Mouse (Mus musculus) liver, adult 2 months (tissue): ENCODE data around the gene Plxnd1.

ENCODE experiments used
- CTCF ChIP-seq: fragments of 200-500 bp; IDR thresholded peaks from 2 replicates; pipeline ENCODE4 v1.5.1; 2011; ENCODE audit warnings: low read depth, low read length, control low read depth
- POLR2A ChIP-seq: fragments of 200-500 bp; IDR thresholded peaks from 2 replicates; pipeline ENCODE4 v1.6.1; 2011; ENCODE audit warnings: low read length, control low read depth; ENCODE audit not compliant: insufficient read depth; ENCODE audit errors: extremely low read depth

- TF ChIP-seq POLR2A (no peak), CTCF (no peak)
These were observed 49.2 kb downstream of the Plxnd1 start for GRCm38 (mm10) chr6:115945633-115946032.
